In the genomic region with DNA sequence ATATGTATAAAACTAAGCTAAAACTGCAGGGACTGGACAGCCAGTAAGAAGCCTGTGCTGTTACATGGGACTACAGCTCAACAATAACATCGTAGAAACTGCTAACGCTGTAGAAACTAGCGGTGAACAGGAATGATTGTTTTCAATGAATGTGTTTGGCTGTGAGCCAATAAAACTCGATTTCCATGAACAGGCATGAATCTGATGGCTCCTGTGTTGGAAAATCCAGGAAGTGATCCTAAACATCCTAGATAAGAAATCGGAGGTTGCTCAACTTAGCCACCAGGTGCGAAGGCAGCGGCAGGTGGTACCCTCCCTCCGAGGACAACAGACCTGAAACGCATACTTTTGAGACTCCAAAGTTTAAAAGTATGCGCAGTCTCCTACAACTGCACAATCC, we compare ENCODE assay signal across 11 mouse cellular contexts.
A peak's percentile ranks its signal among the peaks of the same experiment; 100 is the strongest.
DNase-seq lines count a peak whose midpoint lies in the region; ATAC-seq and TF ChIP-seq lines count a peak whose summit lies in the region.
"Had no signal": no experiment of that assay in that cellular context is flagged by ENCODE, and none has a peak within 500 bp of the region (broad histone marks: within the 10 kb centered on the region; RNA-seq: fewer than 3 reads in every experiment).

No protein-coding gene starts in this region.

- no peaks in the 10 kb centered on the region for H3K36me3 ChIP-seq in hindbrain, postnatal 0 days (ENCODE audit: insufficient read depth, low read length)
- H3K36me3 ChIP-seq in hindbrain, embryonic 14.5 days (replicated peaks; ENCODE audit: control insufficient read depth, insufficient read depth) = no peaks in the 10 kb centered on the region
- H3K36me3 ChIP-seq in lung, postnatal 0 days (ENCODE audit: insufficient read depth, low read length) = no peaks in the 10 kb centered on the region
- no peaks in the 10 kb centered on the region for H3K36me3 ChIP-seq in heart, postnatal 0 days (replicated peaks; ENCODE audit: control insufficient read depth, insufficient read depth, low read length)
- H3K36me3 ChIP-seq in stomach, embryonic 16.5 days (ENCODE audit: control insufficient read depth, insufficient read depth, low read length) = no peaks in the 10 kb centered on the region
- H3K36me3 ChIP-seq: hindbrain, embryonic 10.5 days had no signal

- no peak overlapping the region for H3K27ac ChIP-seq in hindbrain, postnatal 0 days
- H3K27ac ChIP-seq in hindbrain, embryonic 14.5 days = no peak overlapping the region
- no peak overlapping the region for H3K27ac ChIP-seq in lung, postnatal 0 days (ENCODE audit: low read length)
- H3K27ac ChIP-seq in heart, postnatal 0 days (ENCODE audit: low read depth) = peak overlapping the region; percentile 64
- peak overlapping the region; percentile 46; the same call in 1 of the 2 replicates for H3K27ac ChIP-seq in stomach, embryonic 16.5 days (ENCODE audit: low read length)
- H3K27ac ChIP-seq: hindbrain, embryonic 10.5 days had no signal

- 58% methylated on average over 10 of the region's 10 CpGs for WGBS in hindbrain, postnatal 0 days
- 65% methylated on average over 10 of the region's 10 CpGs for WGBS in hindbrain, embryonic 14.5 days
- 38% methylated on average over 10 of the region's 10 CpGs for WGBS in lung, postnatal 0 days
- WGBS in heart, postnatal 0 days = 64% methylated on average over 10 of the region's 10 CpGs
- 36% methylated on average over 10 of the region's 10 CpGs for WGBS in stomach, embryonic 16.5 days

- ATAC-seq in hindbrain, postnatal 0 days = no peak
- no peak for ATAC-seq in hindbrain, embryonic 14.5 days (ENCODE audit: low FRiP score)
- ATAC-seq in lung, postnatal 0 days = no peak
- no peak for ATAC-seq in heart, postnatal 0 days (ENCODE audit: insufficient read depth, low read depth)
- no peak for ATAC-seq in stomach, embryonic 16.5 days (ENCODE audit: insufficient read depth, low FRiP score)

- H3K4me1 ChIP-seq in hindbrain, postnatal 0 days (ENCODE audit: insufficient read depth, low read length) = peaks cover 9% of the 10 kb centered on the region; the same call in 1 of the 2 replicates
- H3K4me1 ChIP-seq in hindbrain, embryonic 14.5 days (replicated peaks; ENCODE audit: control insufficient read depth, insufficient read depth, low read length) = peaks cover 9% of the 10 kb centered on the region
- peaks cover 7% of the 10 kb centered on the region; the same call in 1 of the 2 replicates for H3K4me1 ChIP-seq in lung, postnatal 0 days (ENCODE audit: insufficient read depth, low read depth, low read length)
- H3K4me1 ChIP-seq in heart, postnatal 0 days (ENCODE audit: control insufficient read depth, insufficient read depth) = peaks cover 22% of the 10 kb centered on the region
- peaks cover 13% of the 10 kb centered on the region for H3K4me1 ChIP-seq in stomach, embryonic 16.5 days (ENCODE audit: control insufficient read depth, insufficient read depth, low read length)

- no peaks in the 10 kb centered on the region for H3K9me3 ChIP-seq in hindbrain, postnatal 0 days (ENCODE audit: low read length)
- H3K9me3 ChIP-seq in hindbrain, embryonic 14.5 days (ENCODE audit: control insufficient read depth, low read length) = no peaks in the 10 kb centered on the region
- no peaks in the 10 kb centered on the region for H3K9me3 ChIP-seq in lung, postnatal 0 days (ENCODE audit: low read length)
- no peaks in the 10 kb centered on the region for H3K9me3 ChIP-seq in heart, postnatal 0 days (replicated peaks; ENCODE audit: control insufficient read depth, low read length)
- H3K9me3 ChIP-seq in stomach, embryonic 16.5 days (replicated peaks; ENCODE audit: control insufficient read depth, low read length) = no peaks in the 10 kb centered on the region
- H3K9me3 ChIP-seq: hindbrain, embryonic 10.5 days had no signal

- TF ChIP-seq EP300 in lung, postnatal 0 days (IDR thresholded peaks at IDR 0.05) = no peak
- TF ChIP-seq EP300 in heart, postnatal 0 days (IDR thresholded peaks at IDR 0.05; ENCODE audit: low read depth) = no peak

- no peak overlapping the region for H3K9ac ChIP-seq in hindbrain, postnatal 0 days (replicated peaks; ENCODE audit: low read length)
- H3K9ac ChIP-seq in hindbrain, embryonic 14.5 days = no peak overlapping the region
- H3K9ac ChIP-seq in lung, postnatal 0 days (replicated peaks; ENCODE audit: low read depth) = no peak overlapping the region
- no peak overlapping the region for H3K9ac ChIP-seq in heart, postnatal 0 days (replicated peaks; ENCODE audit: low read depth, low read length)
- H3K9ac ChIP-seq in stomach, embryonic 16.5 days (ENCODE audit: low read length) = no peak overlapping the region

- no peak for TF ChIP-seq CTCF in hindbrain, postnatal 0 days (IDR thresholded peaks at IDR 0.05; ENCODE audit: low read depth)
- no peak for TF ChIP-seq CTCF in lung, postnatal 0 days (IDR thresholded peaks at IDR 0.05)
- no peak for TF ChIP-seq CTCF in heart, postnatal 0 days (IDR thresholded peaks at IDR 0.05; ENCODE audit: low read depth)

- no peaks in the 10 kb centered on the region for H3K27me3 ChIP-seq in hindbrain, postnatal 0 days (ENCODE audit: insufficient read depth, low read length)
- H3K27me3 ChIP-seq in hindbrain, embryonic 14.5 days (ENCODE audit: control insufficient read depth, insufficient read depth, low read length) = no peaks in the 10 kb centered on the region
- no peaks in the 10 kb centered on the region for H3K27me3 ChIP-seq in lung, postnatal 0 days (replicated peaks; ENCODE audit: insufficient read depth, low read length)
- H3K27me3 ChIP-seq in heart, postnatal 0 days (ENCODE audit: control insufficient read depth, insufficient read depth, low read length) = no peaks in the 10 kb centered on the region
- no peaks in the 10 kb centered on the region for H3K27me3 ChIP-seq in stomach, embryonic 16.5 days (ENCODE audit: control insufficient read depth, insufficient read depth, low read length)
- H3K27me3 ChIP-seq: CH12.LX had no signal

- no peak overlapping the region for H3K4me3 ChIP-seq in hindbrain, postnatal 0 days (ENCODE audit: low read length)
- H3K4me3 ChIP-seq in hindbrain, embryonic 14.5 days (replicated peaks; ENCODE audit: low read length) = no peak overlapping the region
- H3K4me3 ChIP-seq in lung, postnatal 0 days (ENCODE audit: low read depth, low read length) = no peak overlapping the region
- no peak overlapping the region for H3K4me3 ChIP-seq in heart, postnatal 0 days (ENCODE audit: low read depth, low read length)
- no peak overlapping the region for H3K4me3 ChIP-seq in stomach, embryonic 16.5 days (replicated peaks; ENCODE audit: low read length)
- H3K4me3 ChIP-seq: hindbrain, embryonic 10.5 days had no signal

- DNase-seq in hindbrain, postnatal 0 days (ENCODE audit: low spot score) = peak; percentile 51
- no peak for DNase-seq in hindbrain, embryonic 14.5 days (ENCODE audit: low spot score)
- peak; percentile 36 for DNase-seq in lung, postnatal 0 days (ENCODE audit: low spot score)
- DNase-seq in lung, postnatal 36 days = no peak
- DNase-seq in heart, postnatal 0 days (ENCODE audit: low spot score) = no peak
- no peak for DNase-seq in cerebellum, adult 8-10 months
- DNase-seq: cerebellum, postnatal 36 days; liver had no signal

- H3K4me2 ChIP-seq in hindbrain, postnatal 0 days (ENCODE audit: low read depth, low read length) = no peak overlapping the region
- H3K4me2 ChIP-seq in hindbrain, embryonic 14.5 days (replicated peaks) = no peak overlapping the region
- H3K4me2 ChIP-seq in lung, postnatal 0 days (replicated peaks; ENCODE audit: low read depth, low read length) = peak overlapping the region; percentile 25; the same call in 1 of the 2 replicates
- 0 out of 2 replicates have a peak overlapping the region, but pooled peaks have one; percentile 23 for H3K4me2 ChIP-seq in heart, postnatal 0 days (ENCODE audit: low read depth, low read length)
- peak overlapping the region; percentile 3; the same call in 1 of the 2 replicates for H3K4me2 ChIP-seq in stomach, embryonic 16.5 days (ENCODE audit: low read depth, low read length)

Comparison
In these comparisons a context has a peak if more than half of its experiments do, and no peak if none do; other contexts are left out.
1. DNase-seq: peak in hindbrain, postnatal 0 days (single experiment) and lung, postnatal 0 days (single experiment); none in hindbrain, embryonic 14.5 days (single experiment), lung, postnatal 36 days (single experiment), heart, postnatal 0 days (single experiment) and cerebellum, adult 8-10 months (single experiment).
2. H3K27ac ChIP-seq: peak in heart, postnatal 0 days (single experiment) and stomach, embryonic 16.5 days (single experiment); none in hindbrain, postnatal 0 days (single experiment), hindbrain, embryonic 14.5 days (single experiment) and lung, postnatal 0 days (single experiment).
3. H3K4me2 ChIP-seq: peak in lung, postnatal 0 days (single experiment), heart, postnatal 0 days (single experiment) and stomach, embryonic 16.5 days (single experiment); none in hindbrain, postnatal 0 days (single experiment) and hindbrain, embryonic 14.5 days (single experiment).